Mouse (Mus musculus) naive thymus-derived CD4-positive, alpha-beta T cell, adult 5 months (primary cell): ENCODE data around the gene Epc2. TPM values are rescaled to one million over a fixed set of nuclear protein-coding genes. Genes with fewer than 3 reads are reported as not detected.

Experiments
- polyA plus RNA-seq: library from polyadenylated mRNA; unstranded; fragments of 100-300 nt; shearing (Covaris generic); gene quantifications from one replicate; pipeline ENCODE4 v1.2.1, GENCODE M21; 2017

Epc2 gene
- 9.2 TPM for polyA plus RNA-seq

DNA sequence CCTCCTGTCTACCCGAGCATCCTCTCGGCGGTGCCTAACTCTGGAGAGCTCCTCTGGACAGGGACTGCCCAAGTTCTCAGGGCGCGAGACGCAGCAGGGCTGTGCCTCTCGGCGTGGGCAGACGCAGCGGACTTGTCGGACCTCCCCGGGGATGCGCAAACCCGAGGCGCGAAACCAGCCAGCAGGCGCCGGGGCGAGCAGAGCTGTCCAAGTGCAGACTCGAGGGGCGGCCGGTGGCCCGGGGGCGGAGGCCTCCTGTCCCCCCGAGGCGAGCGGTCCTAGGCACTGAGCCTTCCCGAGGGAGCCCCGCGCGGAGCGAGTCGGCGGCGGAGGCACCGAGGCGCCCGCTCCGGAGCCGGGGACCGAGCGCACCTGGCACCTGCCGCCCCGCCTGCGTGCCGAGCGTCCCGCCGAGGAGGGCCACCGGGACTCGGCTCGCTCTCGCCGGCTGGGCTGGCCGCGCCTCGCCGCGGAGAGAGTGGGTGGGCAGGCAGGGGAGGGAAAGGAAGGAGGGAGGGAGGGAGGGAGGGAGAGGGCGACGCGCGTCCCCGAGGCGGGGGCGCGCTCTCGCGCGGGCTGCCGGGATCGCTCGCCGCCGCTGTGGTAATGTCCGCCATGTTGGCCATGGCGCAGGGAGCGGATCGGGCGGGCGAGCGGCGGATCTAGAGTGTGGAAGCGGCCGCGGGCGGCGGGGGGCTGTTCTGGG is at the start of gene Epc2:
TSS of gene Epc2 (plus strand) at position 556 of the 706 bp plus-strand sequence.

Other genes starting within 250 kb of the Epc2 start
- 1.5 TPM for gene Kif5c, start 167.8 kb downstream of the Epc2 start, polyA plus RNA-seq